Mouse (Mus musculus) C2C12 (cell line): ENCODE results near the gene Ano1.

Experiments used
- CEBPB ChIP-seq: IDR thresholded peaks from one replicate; pipeline ENCODE4 v1.6.1; 2011; ENCODE audit warnings: low read depth, mild to moderate bottlenecking, control low read depth, moderate library complexity
- CTCF ChIP-seq: IDR thresholded peaks from one replicate; pipeline ENCODE4 v1.5.1; 2011; ENCODE audit not compliant: control insufficient read depth, insufficient read depth, insufficient read length
- FOSL1 ChIP-seq: IDR thresholded peaks from one replicate; pipeline ENCODE4 v1.8.0; 2011; ENCODE audit warnings: mild to moderate bottlenecking, low read length; ENCODE audit not compliant: poor library complexity, insufficient read depth, severe bottlenecking
- MAX ChIP-seq: IDR thresholded peaks from one replicate; pipeline ENCODE4 v1.6.1; 2011; ENCODE audit warnings: mild to moderate bottlenecking, control low read depth
- MYOG ChIP-seq: IDR thresholded peaks from one replicate; pipeline ENCODE4 v1.6.1; 2011; ENCODE audit not compliant: control insufficient read depth, insufficient read length; ENCODE audit errors: extremely low read depth
- USF1 ChIP-seq: IDR thresholded peaks from one replicate; pipeline ENCODE4 v1.6.1; 2011; ENCODE audit warnings: low read depth, mild to moderate bottlenecking, control low read depth, moderate library complexity

DNA sequence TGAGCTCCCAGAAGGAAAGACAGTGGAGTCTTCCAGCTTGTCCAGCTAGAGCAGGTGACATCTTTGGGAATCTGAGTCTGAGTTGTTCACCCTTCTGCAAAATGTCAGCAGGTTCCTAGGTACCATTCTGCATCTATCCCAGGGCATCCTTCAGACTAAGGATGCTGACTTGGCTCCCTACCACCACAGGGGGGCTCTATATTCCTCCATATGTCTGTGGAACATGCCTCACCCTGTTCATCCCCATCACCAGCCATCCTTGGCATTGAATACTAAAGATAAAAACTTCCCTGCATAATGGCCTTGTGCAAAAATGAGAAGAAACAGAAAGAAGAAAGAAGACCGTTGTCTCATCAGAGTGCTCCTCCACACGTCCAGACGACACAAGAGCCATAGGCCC is 162.3 kb downstream of the Ano1 start:
- no peak for TF ChIP-seq MYOG
- peak; percentile 11 for TF ChIP-seq CTCF
- TF ChIP-seq CEBPB: no peak
- TF ChIP-seq FOSL1: no peak
- no peak for TF ChIP-seq USF1
- TF ChIP-seq MAX: no peak
